Mouse (Mus musculus) embryo, embryonic 9.5 days (tissue): ENCODE measurements around the gene Derl2.

ENCODE experiments used
- DNase-seq: peaks from one replicate; pipeline ENCODE4 v3.0.0-alpha.2; 2017; ENCODE audit errors: extremely low spot score

Gene Derl2

GRCm38 (mm10) chr11:70982030-70982429 lies 37.6 kb downstream of the Derl2 start:
- DNase-seq, result no peak

GRCm38 (mm10) chr11:70980751-70981510 lies 38.7 kb downstream of the Derl2 start:
- no peak for DNase-seq

DNA sequence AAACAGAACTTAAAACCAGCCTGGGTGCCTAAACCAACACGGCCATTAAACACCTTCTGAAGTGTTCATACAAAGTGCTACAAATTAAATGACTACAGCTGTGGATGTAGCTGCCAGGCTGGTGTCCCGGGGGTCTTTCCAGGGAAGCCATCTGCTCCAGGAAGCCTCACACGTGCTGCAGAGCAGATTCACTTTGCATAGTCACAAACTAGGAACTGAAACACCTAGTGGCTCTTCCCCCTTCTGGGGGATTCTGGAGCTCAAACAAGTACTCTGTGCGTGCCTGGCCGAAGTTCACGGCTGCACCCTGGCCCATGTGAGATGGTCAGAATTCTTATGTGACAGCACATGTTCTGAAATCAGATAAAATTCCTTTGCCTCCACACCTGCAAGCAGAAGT lies 39.4 kb downstream of the Derl2 start:
- DNase-seq, result no peak

- no peak for DNase-seq
Measured at GRCm38 (mm10) chr11:70977293-70977692, 42.3 kb downstream of the Derl2 start.

DNA sequence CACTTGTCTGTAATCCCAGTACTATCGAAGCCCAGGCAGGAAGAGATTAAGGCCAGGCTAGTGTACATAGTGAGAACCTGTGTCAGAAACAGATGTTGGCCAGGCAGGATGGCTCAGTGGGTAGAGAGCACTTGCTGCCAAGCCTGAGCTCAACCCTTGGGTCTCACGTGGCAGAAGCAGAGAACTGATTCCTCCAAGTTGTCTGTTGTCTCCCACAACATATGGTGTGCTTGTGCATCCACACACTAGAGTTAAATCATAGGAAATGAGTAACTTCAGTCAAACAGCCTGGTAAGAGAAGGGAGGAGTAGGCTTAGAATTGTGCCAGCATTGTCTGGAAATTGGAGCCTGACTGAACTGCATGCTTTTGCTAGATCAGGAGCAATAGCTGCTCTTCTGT lies 44.4 kb downstream of the Derl2 start:
- DNase-seq, result no peak

- DNase-seq, result no peak
Measured at GRCm38 (mm10) chr11:70973947-70974346, 45.7 kb downstream of the Derl2 start.

- DNase-seq, result no peak
Measured at GRCm38 (mm10) chr11:70972586-70972985, 47.1 kb downstream of the Derl2 start.

DNA sequence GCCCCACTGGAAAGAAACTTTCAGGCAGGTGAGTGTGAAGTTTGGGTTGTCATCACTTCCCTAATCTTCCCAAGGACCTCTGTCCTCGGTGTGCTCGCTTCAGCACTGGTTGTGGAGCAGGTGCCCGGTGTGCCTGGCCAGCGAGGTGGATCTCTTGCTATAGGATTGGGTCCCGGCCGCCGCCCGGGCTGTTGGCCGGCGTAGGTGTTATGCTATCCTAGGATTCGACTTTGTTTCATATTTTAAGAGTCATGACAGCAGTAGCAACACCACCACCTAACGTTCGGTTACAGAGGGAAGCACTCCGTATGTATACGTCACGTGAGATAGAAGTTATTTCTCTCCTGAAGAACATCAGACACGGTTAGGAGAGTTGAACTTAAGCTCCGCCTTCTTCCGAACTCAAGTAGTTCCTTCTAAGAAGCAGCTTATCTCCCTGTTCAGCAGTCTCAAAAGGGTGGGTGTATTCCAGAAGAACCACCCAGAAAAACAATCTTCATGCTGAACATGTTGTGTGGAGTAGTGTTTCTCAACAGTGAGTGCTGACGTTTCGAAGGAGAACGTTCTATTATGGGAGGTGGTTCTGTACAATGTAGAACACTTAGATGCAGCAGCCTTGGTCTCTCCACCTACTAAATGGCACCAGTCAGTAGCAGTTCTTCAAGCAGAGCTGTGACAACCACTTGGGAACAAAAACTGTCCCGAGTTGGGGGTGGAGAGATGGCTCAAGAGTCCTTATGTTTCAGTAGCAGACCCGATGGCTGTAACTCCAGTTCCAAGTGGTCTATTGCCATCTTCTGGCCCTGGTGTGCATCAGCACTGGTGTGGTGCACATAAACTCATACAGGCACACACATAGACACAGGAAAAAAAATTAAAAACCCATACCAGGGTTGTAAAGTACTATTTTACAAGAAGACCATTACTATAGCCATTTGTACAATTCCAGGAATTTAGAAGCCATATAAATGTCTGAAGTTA lies 48.8 kb downstream of the Derl2 start:
- no peak for DNase-seq

DNA sequence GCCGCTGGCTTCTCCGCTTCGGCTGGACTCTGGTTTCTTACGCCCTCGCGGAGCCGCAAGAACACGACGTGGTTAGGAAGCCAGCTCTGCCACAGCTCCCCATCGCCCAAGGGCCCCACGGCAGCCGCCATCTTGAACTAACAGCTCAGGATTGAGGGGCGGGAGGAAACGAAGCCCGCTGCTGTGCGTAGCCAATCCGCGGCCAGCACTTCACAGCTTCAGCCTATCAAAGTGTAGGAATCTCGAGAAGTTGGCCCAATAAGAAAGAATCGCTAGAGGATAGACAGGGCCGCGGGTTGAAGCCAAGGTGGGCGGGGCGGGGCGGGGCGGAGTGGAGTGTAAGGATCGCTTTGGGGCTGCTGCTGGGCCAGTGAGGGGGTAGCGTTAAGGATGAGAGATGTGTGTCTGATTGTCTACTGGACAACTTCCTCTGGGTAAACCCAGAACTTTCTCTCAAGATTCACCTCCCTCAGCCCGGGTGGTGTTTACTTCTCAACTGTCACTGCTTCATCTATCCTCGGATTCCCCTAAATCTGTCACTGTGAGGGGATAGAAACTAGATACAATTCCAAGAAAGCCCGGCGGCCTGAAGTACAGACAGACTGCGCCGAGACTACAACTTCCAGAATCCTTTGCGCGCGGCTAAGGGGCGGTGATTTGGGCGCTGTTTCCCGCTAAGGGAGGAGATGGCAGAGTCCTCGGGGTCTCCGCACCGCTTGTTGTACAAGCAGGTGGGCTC lies 49.7 kb downstream of the Derl2 start, which contains the start of the genes Nup88 and Rpain:
Nup88 (minus strand) TSS at position 153 of the 739 bp plus-strand sequence.
Rpain (plus strand) TSS at position 393 of the 739 bp plus-strand sequence.
- peak; percentile 95 for DNase-seq

DNA sequence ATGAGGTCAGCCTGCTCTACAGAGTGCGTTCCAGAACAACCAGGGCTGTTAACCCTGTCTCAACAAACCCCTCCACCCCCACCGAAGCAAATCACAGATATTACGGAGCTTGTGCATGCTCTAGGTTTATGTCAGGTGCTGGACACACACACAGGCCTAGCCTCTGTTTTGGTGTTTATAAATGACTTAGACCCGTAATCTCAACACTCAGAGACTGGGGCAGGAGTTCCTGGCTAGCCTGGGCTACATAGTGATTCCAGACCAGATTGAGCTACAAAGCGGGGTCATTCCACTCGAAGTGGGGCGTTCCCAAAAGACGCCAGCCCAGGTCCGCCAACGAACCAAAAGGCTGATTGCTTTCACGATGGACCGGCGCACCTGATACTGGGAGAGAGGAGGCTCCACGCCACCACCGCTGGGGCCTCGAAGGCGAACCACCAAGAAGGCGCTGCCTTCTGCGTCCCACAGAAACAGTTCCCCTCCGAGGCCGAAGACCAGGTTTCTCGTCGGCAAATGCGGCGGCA lies 50.3 kb downstream of the Derl2 start:
- no peak for DNase-seq

- no peak for DNase-seq
Measured at GRCm38 (mm10) chr11:70964222-70964907, 55.3 kb downstream of the Derl2 start.

GRCm38 (mm10) chr11:70960786-70961554 lies 58.7 kb downstream of the Derl2 start:
- no peak for DNase-seq
